Mouse (Mus musculus) heart, embryonic 14.5 days (tissue): Measurements from ENCODE around the gene 4933424G06Rik. TPM values are rescaled to one million over a fixed set of nuclear protein-coding genes. Genes with fewer than 3 reads are reported as not detected.

Source experiments
- ATAC-seq: fragments of 200-750 bp; cut with Nextera tagmentation; 2 replicates; pipeline ENCODE4 v1.8.0; 2017; ENCODE audit warnings: low read depth, moderate TSS enrichment; ENCODE audit not compliant: insufficient number of reproducible peaks, insufficient read depth, low FRiP score
- H3K27ac ChIP-seq, 2 experiments: fragments of 200-500 bp in 1 of 2; fragments of 300-500 bp in 1 of 2; sonication (generic) in 1 of 2; replicated peaks in 1 of 2; 2 replicates each; pipeline ENCODE4 v1.5.1; 2012 to 2014; ENCODE audit warnings: low read depth in 2 of 2, low read length in 2 of 2, control low read depth in 1 of 2, mild to moderate bottlenecking in 1 of 2, mixed read lengths in 1 of 2; ENCODE audit not compliant: control insufficient read depth in 1 of 2, insufficient read depth in 1 of 2
- H3K27me3 ChIP-seq: fragments of 300-500 bp; sonication (generic); 2 replicates; pipeline ENCODE4 v1.6.1; 2014; ENCODE audit warnings: mild to moderate bottlenecking, low read length, control low read depth; ENCODE audit not compliant: control insufficient read depth, insufficient read depth
- H3K36me3 ChIP-seq: fragments of 300-500 bp; sonication (generic); 2 replicates; pipeline ENCODE4 v1.6.1; 2014; ENCODE audit warnings: mild to moderate bottlenecking, control low read depth, low read length, mixed read lengths; ENCODE audit not compliant: control insufficient read depth, insufficient read depth
- H3K4me1 ChIP-seq, 2 experiments: fragments of 200-500 bp in 1 of 2; fragments of 300-500 bp in 1 of 2; sonication (generic) in 1 of 2; 2 replicates each; pipeline ENCODE4 v1.6.1; 2012 to 2014; ENCODE audit warnings: low read length in 2 of 2, control low read depth in 1 of 2, mixed read lengths in 1 of 2; ENCODE audit not compliant: control insufficient read depth in 2 of 2, insufficient read depth in 2 of 2
- H3K4me2 ChIP-seq: fragments of 300-500 bp; sonication (generic); 2 replicates; pipeline ENCODE4 v1.6.1; 2014; ENCODE audit warnings: mild to moderate bottlenecking, low read length
- H3K4me3 ChIP-seq, 2 experiments: fragments of 200-500 bp in 1 of 2; fragments of 300-500 bp in 1 of 2; sonication (generic) in 1 of 2; 2 replicates each; pipeline ENCODE4 v1.5.1; 2012 to 2014; ENCODE audit warnings: low read length in 2 of 2, mild to moderate bottlenecking in 2 of 2, control low read depth in 1 of 2, low read depth in 1 of 2, moderate library complexity in 1 of 2; ENCODE audit not compliant: control insufficient read depth in 1 of 2, insufficient read depth in 1 of 2
- H3K9ac ChIP-seq: fragments of 300-500 bp; sonication (generic); 2 replicates; pipeline ENCODE4 v1.6.1; 2014; ENCODE audit warnings: mild to moderate bottlenecking, low read length
- H3K9me3 ChIP-seq: fragments of 300-500 bp; sonication (generic); 2 replicates; pipeline ENCODE4 v1.6.1; 2016; ENCODE audit warnings: low read length, control low read depth; ENCODE audit not compliant: control insufficient read depth
- WGBS: fragments of 180-500 bp; shearing (Covaris S2); extraction: QIAGEN DNeasy Blood & Tissue Kit; methylation state at CpG from one replicate; pipeline ENCODE4 v1.1.7; 2014; 5-methylcytosine and 5-hydroxymethylcytosine counted together
- polyA plus RNA-seq: library from polyadenylated mRNA; unstranded; fragments of >200 nt; fragmentation: Nextera tagmentation; extraction: Ambion mirVana; gene quantifications from 2 replicates; pipeline ENCODE4 v1.2.1, GENCODE M21; 2014

The 4933424G06Rik gene
- polyA plus RNA-seq, 1 experiment from 2014 or later, result 0.18 TPM

DNA sequence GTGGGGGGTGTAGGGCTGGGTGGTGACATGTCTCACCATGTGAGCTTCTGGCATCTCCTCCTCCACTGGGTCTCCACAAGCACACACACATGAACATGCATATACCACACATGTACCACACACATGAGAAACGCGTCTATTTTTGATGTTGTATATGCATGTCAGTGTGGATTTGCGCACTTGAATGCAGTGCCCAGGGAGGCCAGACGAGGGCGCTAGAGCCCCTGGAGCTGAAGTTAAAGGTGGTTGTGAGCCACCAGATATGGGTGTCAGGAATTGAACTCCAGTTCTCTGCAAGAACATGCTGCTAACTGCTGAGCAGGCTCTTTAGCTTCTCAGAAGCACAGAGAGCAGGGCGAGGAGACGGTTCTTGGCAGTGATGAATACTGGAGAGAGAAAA, 76.4 kb downstream of the 4933424G06Rik start:
- ATAC-seq, result no peak
- Histone ChIP-seq H3K9ac (no peak overlapping the region), H3K36me3 (0 out of 2 replicates have a peak, but pooled peaks cover 3% of the 10 kb centered on the region)

GRCm38 (mm10) chr1:36789416-36789815, 79.5 kb downstream of the 4933424G06Rik start:
- H3K9me3 ChIP-seq, result no peaks in the 10 kb centered on the region
- no peak for ATAC-seq

More for the DNA sequence above, 76.4 kb downstream of the 4933424G06Rik start:
- no peak overlapping the region for H3K27ac ChIP-seq
- no peaks in the 10 kb centered on the region for H3K9me3 ChIP-seq
- no peaks in the 10 kb centered on the region for H3K27me3 ChIP-seq
- 92% methylated on average over 7 of the region's 7 CpGs for WGBS
- no peak overlapping the region for H3K4me3 ChIP-seq
- no peaks in the 10 kb centered on the region; a peak in 1 of 4 replicates for H3K4me1 ChIP-seq
- H3K4me2 ChIP-seq, result no peak overlapping the region

DNA sequence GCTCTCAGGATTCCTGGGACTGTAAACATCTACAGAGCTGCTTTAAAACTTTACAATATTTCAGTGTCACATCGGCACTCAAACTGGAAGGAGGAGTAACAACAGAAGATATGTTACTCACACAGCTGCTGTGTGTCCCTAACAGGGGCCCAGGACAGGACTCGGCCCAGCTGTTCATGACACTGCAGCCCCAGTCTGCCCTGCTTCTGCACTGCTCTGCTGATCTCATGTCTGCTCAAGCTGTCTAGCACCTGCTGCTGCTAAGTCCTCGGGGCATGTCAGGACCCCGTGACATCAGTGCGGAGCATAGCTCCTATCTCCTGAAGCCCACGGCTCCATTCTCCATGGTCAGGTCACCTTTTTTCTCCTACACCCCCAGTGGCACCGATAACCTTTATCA, 86.8 kb downstream of the 4933424G06Rik start:
- Histone ChIP-seq H3K4me1 (peaks cover 0 to 4% of the 10 kb centered on the region in 2 experiments; a peak in 1 of 4 replicates), H3K27ac (no peak overlapping the region), H3K27me3 (no peaks in the 10 kb centered on the region), H3K4me2 (no peak overlapping the region), H3K9ac (no peak overlapping the region), H3K9me3 (no peaks in the 10 kb centered on the region), H3K4me3 (no peak overlapping the region), H3K36me3 (peaks cover 92% of the 10 kb centered on the region)
- no peak for ATAC-seq
- WGBS, result 81% methylated on average over 7 of the region's 7 CpGs

More at GRCm38 (mm10) chr1:36789416-36789815, 79.5 kb downstream of the 4933424G06Rik start:
- Histone ChIP-seq H3K36me3 (peaks cover 31% of the 10 kb centered on the region), H3K4me3 (no peak overlapping the region), H3K4me2 (no peak overlapping the region), H3K9ac (no peak overlapping the region), H3K4me1 (no peaks in the 10 kb centered on the region; a peak in 1 of 4 replicates), H3K27me3 (no peaks in the 10 kb centered on the region), H3K27ac (no peak overlapping the region)
- 83% methylated on average over 8 of the region's 8 CpGs for whole genome bisulfite sequencing

DNA sequence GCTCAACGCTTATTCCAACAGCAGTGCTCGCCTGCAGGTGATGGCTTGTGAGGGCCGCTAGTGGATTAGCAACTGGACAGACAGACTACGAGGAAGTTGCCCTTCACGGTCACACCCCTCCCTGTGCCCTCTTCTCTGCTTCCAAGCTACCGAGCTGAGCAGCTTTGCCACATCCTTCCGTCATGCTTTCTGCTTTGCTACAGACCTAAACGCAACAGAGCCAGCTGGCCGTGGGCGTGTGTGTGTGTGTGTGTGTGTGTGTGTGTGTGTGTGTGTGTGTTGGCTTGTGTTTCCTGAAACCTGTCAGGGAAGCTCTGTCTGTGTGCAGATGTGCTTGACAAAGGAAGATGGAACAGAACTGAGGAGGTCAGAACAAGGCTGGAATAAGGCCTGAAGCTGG, 87.5 kb downstream of the 4933424G06Rik start:
- ATAC-seq, result no peak
- H3K4me2 ChIP-seq, result no peak overlapping the region
- no peak overlapping the region for H3K9ac ChIP-seq
- WGBS, result 81% methylated on average over 10 of the region's 10 CpGs
- peaks cover 0 to 4% of the 10 kb centered on the region in 2 experiments; a peak in 1 of 4 replicates for H3K4me1 ChIP-seq
- no peaks in the 10 kb centered on the region for H3K27me3 ChIP-seq
- H3K36me3 ChIP-seq, result peaks cover 92% of the 10 kb centered on the region
- H3K27ac ChIP-seq, result no peak overlapping the region
- H3K9me3 ChIP-seq, result no peaks in the 10 kb centered on the region
- no peak overlapping the region for H3K4me3 ChIP-seq

- Histone ChIP-seq H3K4me1 (peaks cover 0 to 4% of the 10 kb centered on the region in 2 experiments; a peak in 1 of 4 replicates), H3K27me3 (no peaks in the 10 kb centered on the region), H3K9ac (no peak overlapping the region), H3K4me2 (no peak overlapping the region), H3K9me3 (no peaks in the 10 kb centered on the region), H3K36me3 (peaks cover 89% of the 10 kb centered on the region), H3K27ac (no peak overlapping the region), H3K4me3 (no peak overlapping the region)
- 63% methylated on average over 3 of the region's 3 CpGs for WGBS
- no peak for ATAC-seq
Observed at GRCm38 (mm10) chr1:36800379-36801011, 90.5 kb downstream of the 4933424G06Rik start.

DNA sequence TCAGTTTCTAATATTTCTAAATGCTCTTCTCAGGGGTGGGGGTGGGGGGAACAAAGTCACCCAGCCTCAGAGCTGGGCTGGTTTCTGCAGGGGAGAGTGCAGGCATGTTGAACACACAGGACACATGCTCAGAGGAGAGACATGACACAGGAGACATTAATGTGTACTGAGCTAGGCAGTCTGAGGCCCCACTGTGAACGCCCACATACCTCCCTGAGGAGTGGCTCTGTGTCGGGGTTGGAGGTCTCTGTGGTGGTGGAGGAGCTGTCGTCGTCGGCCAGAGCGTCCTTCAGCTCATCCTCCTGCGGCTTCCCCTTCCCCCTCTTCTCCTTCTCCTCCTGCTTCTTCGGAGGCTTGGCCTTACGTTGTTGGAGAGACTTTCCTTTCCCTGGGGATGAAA, 94.3 kb downstream of the 4933424G06Rik start:
- no peak for ATAC-seq
- Histone ChIP-seq H3K27me3 (no peaks in the 10 kb centered on the region), H3K27ac (no peak overlapping the region), H3K9me3 (no peaks in the 10 kb centered on the region), H3K4me3 (no peak overlapping the region), H3K4me1 (peaks cover 0 to 4% of the 10 kb centered on the region in 2 experiments; a peak in 1 of 4 replicates), H3K4me2 (no peak overlapping the region), H3K36me3 (peaks cover 88% of the 10 kb centered on the region), H3K9ac (no peak overlapping the region)
- WGBS, result 68% methylated on average over 9 of the region's 9 CpGs

DNA sequence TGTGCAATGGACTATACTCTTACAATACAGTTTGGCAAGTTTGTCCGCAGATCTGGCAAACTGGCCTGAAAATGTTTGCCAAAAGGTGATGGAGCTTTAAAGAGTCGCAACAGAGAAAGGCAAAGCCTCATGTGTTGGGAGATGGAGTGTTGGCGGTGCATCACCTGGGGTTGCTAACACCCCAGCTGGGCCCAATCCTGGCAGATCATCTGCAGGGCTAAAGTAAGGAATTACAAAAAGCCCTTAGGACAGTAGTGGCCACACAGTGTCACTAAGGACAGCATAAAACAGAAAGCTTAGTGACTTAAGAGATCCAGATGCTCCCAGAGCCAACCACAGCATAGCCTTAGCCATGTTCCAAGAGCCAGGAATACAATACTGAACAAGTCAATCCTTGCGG, 94.9 kb downstream of the 4933424G06Rik start:
- Histone ChIP-seq H3K36me3 (peaks cover 88% of the 10 kb centered on the region), H3K27me3 (no peaks in the 10 kb centered on the region), H3K4me2 (no peak overlapping the region), H3K4me3 (no peak overlapping the region), H3K9ac (no peak overlapping the region), H3K4me1 (peaks cover 0 to 4% of the 10 kb centered on the region in 2 experiments; a peak in 1 of 4 replicates), H3K9me3 (no peaks in the 10 kb centered on the region), H3K27ac (no peak overlapping the region)
- ATAC-seq, result no peak
- WGBS, result 93% methylated on average over 4 of the region's 4 CpGs
